Mouse (Mus musculus) forebrain, embryonic 15.5 days (tissue): Measurements from ENCODE around the gene Tmem214. TPM values are rescaled to one million over a fixed set of nuclear protein-coding genes. Genes with fewer than 3 reads are reported as not detected.

Experiments
- ATAC-seq: fragments of 200-750 bp; cut with Nextera tagmentation; replicated peaks from 2 replicates; pipeline ENCODE4 v1.8.0; 2017; ENCODE audit warnings: mild to moderate bottlenecking, moderate TSS enrichment, moderate library complexity
- H3K27ac ChIP-seq: fragments of 300-500 bp; sonication (generic); replicated peaks from 2 replicates; pipeline ENCODE4 v1.5.1; 2015; ENCODE audit warnings: mild to moderate bottlenecking, inconsistent platforms
- H3K27me3 ChIP-seq: fragments of 300-500 bp; sonication (generic); 2 replicates; pipeline ENCODE4 v1.6.1; 2015; ENCODE audit warnings: inconsistent platforms
- H3K36me3 ChIP-seq: fragments of 300-500 bp; sonication (generic); 2 replicates; pipeline ENCODE4 v1.6.1; 2015; ENCODE audit warnings: mild to moderate bottlenecking, inconsistent platforms
- H3K4me1 ChIP-seq: fragments of 300-500 bp; sonication (generic); 2 replicates; pipeline ENCODE4 v1.6.1; 2015; ENCODE audit warnings: inconsistent platforms
- H3K4me2 ChIP-seq: fragments of 300-500 bp; sonication (generic); replicated peaks from 2 replicates; pipeline ENCODE4 v1.6.1; 2015; ENCODE audit warnings: mild to moderate bottlenecking, inconsistent platforms
- H3K4me3 ChIP-seq: fragments of 300-500 bp; sonication (generic); 2 replicates; pipeline ENCODE4 v1.5.1; 2015; ENCODE audit warnings: mild to moderate bottlenecking, inconsistent platforms
- H3K9ac ChIP-seq: fragments of 300-500 bp; sonication (generic); replicated peaks from 2 replicates; pipeline ENCODE4 v1.6.1; 2015; ENCODE audit warnings: mild to moderate bottlenecking, inconsistent platforms
- H3K9me3 ChIP-seq: fragments of 300-500 bp; sonication (generic); 2 replicates; pipeline ENCODE4 v1.6.1; 2016; ENCODE audit warnings: inconsistent platforms
- WGBS: fragments of 180-500 bp; shearing (Covaris S2); methylation state at CpG from one replicate; pipeline ENCODE4 v1.1.7; 2015; ENCODE audit warnings: mixed read lengths; 5-methylcytosine and 5-hydroxymethylcytosine counted together
- polyA plus RNA-seq: library from polyadenylated mRNA; unstranded; fragments of >200 nt; fragmentation: Nextera tagmentation; extraction: Ambion mirVana; gene quantifications from 2 replicates; pipeline ENCODE4 v1.2.1, GENCODE M21; 2015

The Tmem214 gene
- polyA plus RNA-seq, 1 experiment from 2014 or later, result 48.1 TPM

DNA sequence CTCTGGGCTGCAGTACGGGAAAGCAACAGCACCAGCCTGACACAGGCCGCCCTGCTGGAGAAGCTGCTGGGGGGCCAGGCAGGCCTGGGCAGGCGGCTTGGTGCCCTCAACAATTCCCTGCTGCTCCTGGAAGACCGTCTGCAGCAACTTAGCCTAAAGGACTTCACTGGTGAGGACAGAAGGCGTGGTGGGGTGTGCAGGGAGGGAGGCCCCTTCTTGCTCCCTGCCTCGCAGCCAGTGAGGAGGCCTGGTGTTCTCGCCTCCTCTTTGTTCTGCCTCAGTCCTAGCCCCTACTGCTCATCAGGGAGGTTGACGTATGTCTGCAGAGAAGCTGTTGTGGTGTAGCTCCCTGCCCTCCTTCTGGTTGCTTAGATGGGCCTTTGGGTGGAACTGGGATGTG is 50.9 kb downstream of the Tmem214 start:
- Histone ChIP-seq H3K4me2 (no peak overlapping the region), H3K27me3 (no peaks in the 10 kb centered on the region), H3K4me1 (peaks cover 31% of the 10 kb centered on the region), H3K27ac (no peak overlapping the region), H3K36me3 (no peaks in the 10 kb centered on the region), H3K9ac (no peak overlapping the region), H3K9me3 (no peaks in the 10 kb centered on the region), H3K4me3 (no peak overlapping the region)
- no peak for ATAC-seq
- 83% methylated on average over 8 of the region's 8 CpGs for WGBS

GRCm38 (mm10) chr5:30919831-30920614 is 52.2 kb downstream of the Tmem214 start:
- Histone ChIP-seq H3K9ac (no peak overlapping the region), H3K27ac (no peak overlapping the region; the same call in 1 of the 2 replicates), H3K9me3 (no peaks in the 10 kb centered on the region), H3K4me3 (no peak overlapping the region), H3K36me3 (no peaks in the 10 kb centered on the region), H3K4me1 (peaks cover 29% of the 10 kb centered on the region), H3K27me3 (no peaks in the 10 kb centered on the region), H3K4me2 (no peak overlapping the region)
- ATAC-seq, result no peak
- 52% methylated on average over 11 of the region's 11 CpGs for WGBS

- H3K4me3 ChIP-seq, result no peak overlapping the region
Measured at GRCm38 (mm10) chr5:30920621-30921020, 52.8 kb downstream of the Tmem214 start.

GRCm38 (mm10) chr5:30921256-30922033 is 53.6 kb downstream of the Tmem214 start, which contains the start of gene Khk:
Gene Khk, plus strand, starts transcription at chr5:30921431.
- Histone ChIP-seq H3K4me3 (peak within 1 kb of the TSS; percentile 47), H3K9ac (peak within 1 kb of the TSS; percentile 52), H3K27me3 (no peaks in the 10 kb centered on the region), H3K36me3 (no peaks in the 10 kb centered on the region), H3K9me3 (no peaks in the 10 kb centered on the region), H3K4me2 (peak within 1 kb of the TSS; percentile 84), H3K4me1 (peaks cover 19% of the 10 kb centered on the region), H3K27ac (peak within 1 kb of the TSS; percentile 44)
- ATAC-seq, result peak; percentile 80
- WGBS, result 2% methylated on average over 39 of the region's 40 CpGs

More at GRCm38 (mm10) chr5:30920621-30921020, 52.8 kb downstream of the Tmem214 start:
- 62% methylated on average over 19 of the region's 19 CpGs for WGBS
- Histone ChIP-seq H3K36me3 (no peaks in the 10 kb centered on the region), H3K9me3 (no peaks in the 10 kb centered on the region), H3K9ac (no peak overlapping the region), H3K4me2 (no peak overlapping the region), H3K27me3 (no peaks in the 10 kb centered on the region), H3K27ac (no peak overlapping the region), H3K4me1 (peaks cover 25% of the 10 kb centered on the region)
- peak; percentile 9; the same call in 1 of the 2 replicates for ATAC-seq

DNA sequence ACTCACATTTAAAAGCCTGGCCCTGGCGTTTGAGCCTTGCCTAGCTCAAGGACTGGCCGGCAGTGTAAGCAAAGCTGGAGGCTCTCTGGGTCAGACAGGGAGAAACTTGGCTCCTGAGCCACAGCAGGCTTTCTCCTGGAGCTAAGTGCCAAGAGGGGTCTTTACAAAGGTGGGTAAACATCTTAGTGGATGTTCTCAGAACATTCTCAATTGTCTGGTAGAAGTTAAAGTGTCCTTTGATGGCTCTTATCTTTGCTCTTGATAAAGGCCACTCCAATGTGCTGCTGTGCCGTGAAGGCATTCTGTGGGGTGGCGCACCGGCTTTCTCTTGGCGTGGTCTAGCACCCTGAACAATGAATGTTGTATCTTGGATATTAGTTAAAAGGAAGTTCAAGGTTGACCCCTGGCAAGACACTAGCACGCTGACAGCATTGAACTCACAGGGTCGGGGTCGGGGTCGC is 54.8 kb downstream of the Tmem214 start:
- no peak overlapping the region for H3K27ac ChIP-seq
- H3K27me3 ChIP-seq, result no peaks in the 10 kb centered on the region
- H3K9me3 ChIP-seq, result no peaks in the 10 kb centered on the region
- H3K9ac ChIP-seq, result no peak overlapping the region
- peaks cover 19% of the 10 kb centered on the region for H3K4me1 ChIP-seq
- 0 out of 2 replicates have a peak overlapping the region, but pooled peaks have one; percentile 47 for H3K4me3 ChIP-seq
- no peak for ATAC-seq
- 77% methylated on average over 10 of the region's 10 CpGs for WGBS
- H3K36me3 ChIP-seq, result no peaks in the 10 kb centered on the region
- no peak overlapping the region for H3K4me2 ChIP-seq

DNA sequence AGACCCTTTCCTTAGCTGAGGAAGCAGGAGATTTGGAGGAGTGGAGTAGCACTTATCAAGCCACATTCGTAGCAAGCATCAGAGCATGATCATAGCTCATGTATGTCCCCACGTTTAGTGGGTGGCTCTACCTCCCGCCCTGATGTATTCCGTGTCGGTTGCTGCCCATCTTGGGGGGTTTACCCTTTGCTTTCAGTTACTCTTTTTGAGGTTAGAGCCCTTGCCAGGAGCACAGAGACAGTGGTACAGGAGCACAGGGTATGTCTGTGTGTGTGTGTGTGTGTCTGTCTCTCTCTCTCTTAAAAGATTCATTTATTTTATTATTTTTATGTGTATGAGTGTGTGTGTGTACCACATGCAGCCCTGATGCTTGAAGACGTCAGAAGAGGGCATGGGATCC is 55.3 kb downstream of the Tmem214 start:
- 91% methylated on average over 6 of the region's 6 CpGs for WGBS
- Histone ChIP-seq H3K4me3 (no peak overlapping the region), H3K27me3 (no peaks in the 10 kb centered on the region), H3K36me3 (no peaks in the 10 kb centered on the region), H3K9ac (no peak overlapping the region), H3K27ac (no peak overlapping the region), H3K9me3 (no peaks in the 10 kb centered on the region), H3K4me2 (no peak overlapping the region), H3K4me1 (peaks cover 22% of the 10 kb centered on the region)
- no peak for ATAC-seq

DNA sequence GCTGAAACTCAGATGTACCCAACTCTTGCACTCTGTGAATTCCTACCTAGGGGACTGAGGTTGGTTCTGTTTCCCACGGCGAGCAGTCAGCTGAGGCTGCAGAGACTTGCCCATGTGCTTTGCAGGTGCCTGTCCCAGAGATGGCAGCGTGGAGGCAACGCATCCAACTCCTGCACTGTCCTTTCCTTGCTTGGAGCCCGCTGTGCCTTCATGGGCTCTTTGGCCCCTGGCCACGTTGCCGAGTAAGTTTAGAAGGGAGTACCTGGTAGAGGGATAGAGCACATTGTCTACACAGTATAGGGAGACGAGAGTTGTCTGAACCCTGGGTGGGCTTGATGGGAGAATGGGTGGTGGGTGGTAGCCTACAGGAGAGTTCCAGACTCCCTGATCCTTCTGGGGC is 56.8 kb downstream of the Tmem214 start:
- Histone ChIP-seq H3K36me3 (no peaks in the 10 kb centered on the region), H3K27me3 (no peaks in the 10 kb centered on the region), H3K4me3 (no peak overlapping the region), H3K9me3 (no peaks in the 10 kb centered on the region), H3K4me2 (no peak overlapping the region), H3K9ac (no peak overlapping the region), H3K27ac (no peak overlapping the region), H3K4me1 (peaks cover 22% of the 10 kb centered on the region)
- no peak for ATAC-seq
- 78% methylated on average over 8 of the region's 8 CpGs for WGBS

- Histone ChIP-seq H3K27ac (no peak overlapping the region), H3K36me3 (no peaks in the 10 kb centered on the region), H3K9ac (no peak overlapping the region), H3K9me3 (no peaks in the 10 kb centered on the region), H3K4me1 (peaks cover 22% of the 10 kb centered on the region), H3K4me3 (no peak overlapping the region), H3K4me2 (no peak overlapping the region), H3K27me3 (no peaks in the 10 kb centered on the region)
- 90% methylated on average over 5 of the region's 5 CpGs for WGBS
- ATAC-seq, result no peak
Measured at GRCm38 (mm10) chr5:30925217-30925616, 57.4 kb downstream of the Tmem214 start.

DNA sequence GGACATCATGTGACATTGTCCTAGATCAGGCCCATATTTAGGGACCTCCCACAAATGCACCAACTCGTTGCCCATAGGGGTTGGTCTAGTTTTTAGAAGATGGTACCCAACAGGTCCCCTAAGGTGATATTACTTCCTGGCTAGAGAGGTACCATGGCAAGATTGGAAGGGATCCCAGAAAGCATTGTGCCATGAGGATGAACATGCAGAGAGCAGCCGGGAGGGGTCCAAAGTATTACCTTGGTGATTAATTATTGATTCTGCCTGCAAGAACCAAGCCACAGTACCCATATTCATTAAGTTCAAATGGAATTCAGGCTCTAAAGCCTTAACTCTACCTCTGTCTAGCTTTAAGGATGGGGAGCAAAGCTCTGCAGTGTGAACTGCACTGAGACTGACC is 58.3 kb downstream of the Tmem214 start:
- H3K36me3 ChIP-seq, result no peaks in the 10 kb centered on the region
- no peaks in the 10 kb centered on the region for H3K9me3 ChIP-seq
- peaks cover 14% of the 10 kb centered on the region for H3K4me1 ChIP-seq
- H3K9ac ChIP-seq, result no peak overlapping the region
- no peak overlapping the region for H3K4me3 ChIP-seq
- H3K27me3 ChIP-seq, result no peaks in the 10 kb centered on the region
- no peak overlapping the region for H3K4me2 ChIP-seq
- H3K27ac ChIP-seq, result no peak overlapping the region
- 76% methylated on average over 2 of the region's 2 CpGs for WGBS
- no peak for ATAC-seq

GRCm38 (mm10) chr5:30927945-30928529 is 60.2 kb downstream of the Tmem214 start:
- peak; percentile 75 for ATAC-seq
- no peaks in the 10 kb centered on the region for H3K36me3 ChIP-seq
- peak overlapping the region; percentile 29; the same call in 1 of the 2 replicates for H3K4me2 ChIP-seq
- H3K9ac ChIP-seq, result no peak overlapping the region
- 43% methylated on average over 7 of the region's 7 CpGs for WGBS
- no peak overlapping the region for H3K4me3 ChIP-seq
- H3K4me1 ChIP-seq, result 0 out of 2 replicates have a peak, but pooled peaks cover 3% of the 10 kb centered on the region
- no peak overlapping the region for H3K27ac ChIP-seq
- H3K27me3 ChIP-seq, result no peaks in the 10 kb centered on the region
- no peaks in the 10 kb centered on the region for H3K9me3 ChIP-seq
